Mouse (Mus musculus): ENCODE results near the gene Hk1.

- TF ChIP-seq POLR2A (IDR thresholded peaks at IDR 0.05; ENCODE audit: borderline replicate concordance, low read depth, low read length) (no peak), CTCF (IDR thresholded peaks at IDR 0.05; ENCODE audit: low read depth, low read length) (no peak)
These were observed 135.6 kb downstream of the Hk1 start for GRCm38 (mm10) chr10:62244067-62244466.

All from bone marrow macrophage, adult 2 months (primary cell).